Mouse (Mus musculus) hindbrain, embryonic 14.5 days (tissue): ENCODE measurements around the gene Slf2. TPM values are rescaled to one million over a fixed set of nuclear protein-coding genes. Genes with fewer than 3 reads are reported as not detected.

Experiments
- ATAC-seq: fragments of 200-750 bp; cut with Nextera tagmentation; 2 replicates; pipeline ENCODE4 v1.8.0; 2017; ENCODE audit warnings: moderate number of reproducible peaks, mild to moderate bottlenecking, moderate TSS enrichment, moderate library complexity; ENCODE audit not compliant: low FRiP score
- DNase-seq: peaks from one replicate; pipeline ENCODE4 v3.0.0-alpha.2; 2015; ENCODE audit warnings: low spot score
- H3K27ac ChIP-seq: fragments of 300-500 bp; sonication (generic); 2 replicates; pipeline ENCODE4 v1.5.1; 2014; ENCODE audit warnings: mild to moderate bottlenecking, moderate library complexity
- H3K27me3 ChIP-seq: fragments of 300-500 bp; sonication (generic); 2 replicates; pipeline ENCODE4 v1.6.1; 2014; ENCODE audit warnings: mild to moderate bottlenecking, low read length, mixed read lengths; ENCODE audit not compliant: control insufficient read depth, insufficient read depth
- H3K36me3 ChIP-seq: fragments of 300-500 bp; sonication (generic); replicated peaks from 2 replicates; pipeline ENCODE4 v1.6.1; 2014; ENCODE audit not compliant: control insufficient read depth, insufficient read depth
- H3K4me1 ChIP-seq: fragments of 300-500 bp; sonication (generic); replicated peaks from 2 replicates; pipeline ENCODE4 v1.6.1; 2014; ENCODE audit warnings: antibody characterized with exemption, low read length, mixed read lengths; ENCODE audit not compliant: control insufficient read depth, insufficient read depth
- H3K4me2 ChIP-seq: fragments of 300-500 bp; sonication (generic); replicated peaks from 2 replicates; pipeline ENCODE4 v1.6.1; 2014; ENCODE audit warnings: mild to moderate bottlenecking, moderate library complexity
- H3K4me3 ChIP-seq: fragments of 300-500 bp; sonication (generic); replicated peaks from 2 replicates; pipeline ENCODE4 v1.5.1; 2014; ENCODE audit warnings: mild to moderate bottlenecking, low read length
- H3K9ac ChIP-seq: fragments of 300-500 bp; sonication (generic); 2 replicates; pipeline ENCODE4 v1.6.1; 2014
- H3K9me3 ChIP-seq: fragments of 300-500 bp; sonication (generic); 2 replicates; pipeline ENCODE4 v1.6.1; 2016; ENCODE audit warnings: low read length; ENCODE audit not compliant: control insufficient read depth
- WGBS: fragments of 180-500 bp; shearing (Covaris S2); extraction: QIAGEN DNeasy Blood & Tissue Kit; methylation state at CpG from one replicate; pipeline ENCODE4 v1.1.7; 2014; 5-methylcytosine and 5-hydroxymethylcytosine counted together
- polyA plus RNA-seq: library from polyadenylated mRNA; unstranded; fragments of >200 nt; fragmentation: Nextera tagmentation; extraction: Ambion mirVana; gene quantifications from 2 replicates; pipeline ENCODE4 v1.2.1, GENCODE M21; 2014

The Slf2 gene
- polyA plus RNA-seq, 1 experiment from 2014 or later, result 34.8 TPM

DNA sequence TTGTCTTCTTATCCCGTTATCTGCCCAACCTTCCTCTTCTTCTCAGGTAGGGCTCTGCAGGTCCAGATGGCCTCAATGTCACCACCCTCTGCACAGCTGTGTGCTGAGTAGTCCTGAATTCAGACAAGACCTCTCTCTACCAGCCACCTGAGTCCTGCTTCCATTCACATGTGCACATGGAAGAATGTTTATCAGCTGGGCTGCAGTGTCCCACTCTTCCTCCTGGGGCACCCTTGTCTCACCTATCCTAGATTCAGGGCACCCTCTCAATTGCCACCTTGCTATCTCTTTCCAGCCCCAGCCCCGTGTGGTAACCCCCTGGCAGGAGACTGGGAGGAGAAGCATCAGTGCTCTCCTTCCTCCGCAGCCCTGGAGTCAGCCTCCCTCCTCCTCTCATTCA is 71.3 kb downstream of the Slf2 start:
- WGBS, result 63% methylated on average over 3 of the region's 3 CpGs
- Histone ChIP-seq H3K9me3 (no peaks in the 10 kb centered on the region), H3K4me2 (no peak overlapping the region), H3K4me3 (no peak overlapping the region), H3K27ac (no peak overlapping the region), H3K36me3 (peaks cover 76% of the 10 kb centered on the region), H3K9ac (no peak overlapping the region), H3K4me1 (peaks cover 15% of the 10 kb centered on the region), H3K27me3 (no peaks in the 10 kb centered on the region)
- DNase-seq (no peak), ATAC-seq (no peak)

DNA sequence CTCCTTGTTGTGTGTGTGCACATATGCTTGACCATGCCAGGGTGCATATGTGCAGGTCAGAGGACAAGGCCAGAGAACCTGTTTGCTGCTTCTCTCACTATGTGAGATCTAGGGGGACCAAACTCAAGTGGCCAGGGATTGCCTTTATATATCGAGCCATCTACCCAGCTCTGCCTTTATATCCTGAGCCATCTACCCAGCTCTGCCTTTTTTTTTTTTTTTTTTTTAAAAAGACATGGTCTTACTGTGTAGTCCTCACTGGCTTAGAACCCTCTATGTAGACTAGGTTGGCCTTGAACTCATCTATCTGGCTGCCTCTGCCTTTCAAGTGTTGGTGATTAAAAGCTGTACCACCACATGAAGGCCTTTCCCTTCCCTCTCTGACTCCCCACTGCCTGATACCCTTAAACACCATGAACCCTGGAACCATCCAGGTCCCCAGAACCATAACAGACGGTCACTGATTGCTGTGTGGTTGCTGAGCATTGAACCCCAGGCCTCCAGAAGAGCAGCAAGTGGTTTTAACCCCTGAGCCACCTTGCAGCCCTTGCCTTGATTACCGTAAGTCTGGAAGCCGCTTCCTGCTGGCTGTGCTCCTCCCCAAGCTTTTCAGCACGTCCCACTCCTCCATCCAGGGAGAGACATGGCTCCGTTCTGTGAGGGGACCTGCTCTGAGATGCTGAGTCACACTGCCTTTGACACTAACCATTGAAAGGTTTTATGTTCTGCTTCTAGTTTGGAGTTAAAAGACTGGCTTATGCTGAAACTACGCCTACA is 73.0 kb downstream of the Slf2 start:
- H3K27ac ChIP-seq, result no peak overlapping the region
- H3K9me3 ChIP-seq, result no peaks in the 10 kb centered on the region
- no peak overlapping the region for H3K9ac ChIP-seq
- DNase-seq (no peak), ATAC-seq (no peak)
- H3K4me1 ChIP-seq, result peaks cover 21% of the 10 kb centered on the region
- H3K27me3 ChIP-seq, result no peaks in the 10 kb centered on the region
- 87% methylated on average over 7 of the region's 7 CpGs for WGBS
- H3K4me2 ChIP-seq, result no peak overlapping the region
- no peak overlapping the region for H3K4me3 ChIP-seq
- H3K36me3 ChIP-seq, result peaks cover 60% of the 10 kb centered on the region

DNA sequence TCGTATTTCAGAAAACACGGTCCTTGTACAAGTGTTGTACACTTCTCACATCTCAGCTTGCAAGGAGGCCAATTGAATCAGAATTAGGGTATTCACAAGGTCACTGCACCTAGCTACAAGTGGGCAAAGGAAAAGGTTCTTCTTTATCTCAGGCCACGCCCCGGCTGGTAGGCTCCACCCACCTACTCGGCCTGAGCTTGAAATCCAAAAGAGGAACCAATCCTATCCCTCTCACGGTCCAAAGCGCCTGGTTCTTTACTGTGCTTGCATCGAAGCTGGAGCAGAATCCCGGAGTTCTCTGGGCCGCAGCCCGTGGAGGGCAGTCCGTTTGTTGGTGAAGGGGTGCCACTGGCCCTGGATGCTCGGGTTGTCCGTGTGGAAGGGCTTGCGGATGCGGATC is 74.5 kb downstream of the Slf2 start, which contains the start of gene Twnk:
TSS of gene Twnk (plus strand) at position 220 of the 400 bp plus-strand sequence.
- no peak for DNase-seq
- Histone ChIP-seq H3K9me3 (no peaks in the 10 kb centered on the region), H3K4me2 (peak within 1 kb of the TSS; percentile 96), H3K9ac (peak within 1 kb of the TSS; percentile 71), H3K36me3 (peaks cover 55% of the 10 kb centered on the region), H3K4me3 (peak within 1 kb of the TSS; percentile 80), H3K4me1 (peaks cover 21% of the 10 kb centered on the region), H3K27ac (peak within 1 kb of the TSS; percentile 58), H3K27me3 (no peaks in the 10 kb centered on the region)
- ATAC-seq, result no peak
- WGBS, result 12% methylated on average over 16 of the region's 16 CpGs

DNA sequence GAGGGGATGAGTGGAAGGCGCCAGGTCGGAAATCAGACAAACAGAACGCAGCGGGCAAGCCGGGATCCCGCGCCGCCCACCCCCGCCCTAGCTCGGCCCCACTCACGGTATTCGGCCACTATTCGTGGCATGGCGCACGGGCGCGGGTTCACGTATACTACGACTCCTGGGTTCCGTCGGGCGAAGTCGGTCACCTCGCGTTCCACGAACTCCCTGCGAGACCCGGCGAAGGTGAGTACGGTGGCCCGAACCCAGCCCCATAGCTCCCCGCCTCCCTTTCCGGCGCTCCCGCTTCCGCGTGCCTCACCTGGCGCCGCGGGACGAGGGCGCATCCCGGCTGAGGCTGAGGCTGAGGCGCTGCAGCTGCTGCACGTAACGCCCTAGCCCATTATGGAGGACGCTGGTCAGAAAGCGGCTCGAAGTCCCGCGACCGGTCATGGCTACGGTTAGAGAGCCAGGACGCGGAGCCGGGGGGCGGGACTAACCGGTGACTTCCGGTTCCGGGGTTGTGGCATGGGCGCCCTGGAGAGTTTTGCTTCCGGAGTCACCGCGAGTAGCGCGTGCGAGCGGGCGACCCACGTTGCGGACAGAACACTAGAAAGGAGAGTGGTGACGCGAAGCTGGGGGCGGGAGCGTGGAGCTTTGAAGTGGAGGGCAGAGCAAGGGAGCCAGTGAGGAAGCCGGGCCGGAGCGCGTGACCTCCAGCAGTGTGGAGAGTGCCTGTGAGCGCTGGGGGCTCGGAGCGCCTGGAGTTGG is 75.2 kb downstream of the Slf2 start, which contains the start of gene Mrpl43:
TSS of gene Mrpl43 (minus strand) at position 486 of the 756 bp plus-strand sequence.
- H3K36me3 ChIP-seq, result peaks cover 55% of the 10 kb centered on the region
- no peaks in the 10 kb centered on the region for H3K27me3 ChIP-seq
- H3K4me2 ChIP-seq, result peak within 1 kb of the TSS; percentile 96
- H3K27ac ChIP-seq, result peak within 1 kb of the TSS; percentile 58
- peaks cover 21% of the 10 kb centered on the region for H3K4me1 ChIP-seq
- peak within 1 kb of the TSS; percentile 80 for H3K4me3 ChIP-seq
- DNase-seq, result peak; percentile 93
- H3K9me3 ChIP-seq, result no peaks in the 10 kb centered on the region
- WGBS, result under 1% methylated on average over 81 of the region's 82 CpGs
- peak within 1 kb of the TSS; percentile 71 for H3K9ac ChIP-seq
- ATAC-seq, result peak; percentile 92

DNA sequence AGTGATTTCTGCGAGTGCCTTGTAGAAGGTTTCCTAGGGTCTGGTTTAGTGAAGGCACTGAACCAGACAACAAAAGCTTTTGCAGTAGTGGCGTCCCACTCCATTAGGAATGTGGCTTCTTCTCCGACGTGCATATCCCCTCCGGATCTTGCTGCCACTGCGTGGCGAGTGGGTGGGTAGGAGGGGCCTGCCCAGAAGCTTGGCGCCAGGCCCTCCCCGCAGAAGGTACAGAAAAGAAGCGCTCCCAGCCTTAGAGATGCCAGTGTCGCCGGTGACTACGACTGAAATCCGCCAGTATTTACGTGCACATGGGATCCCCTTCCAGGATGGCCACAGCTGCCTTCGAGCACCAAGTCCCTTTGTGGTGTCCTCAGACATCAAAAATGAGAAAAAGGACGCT is 76.1 kb downstream of the Slf2 start:
- H3K9ac ChIP-seq, result peak overlapping the region; percentile 71
- peak overlapping the region; percentile 80 for H3K4me3 ChIP-seq
- WGBS, result 44% methylated on average over 17 of the region's 17 CpGs
- peaks cover 21% of the 10 kb centered on the region for H3K4me1 ChIP-seq
- no peaks in the 10 kb centered on the region for H3K9me3 ChIP-seq
- ATAC-seq (no peak), DNase-seq (no peak)
- no peaks in the 10 kb centered on the region for H3K27me3 ChIP-seq
- H3K4me2 ChIP-seq, result peak overlapping the region; percentile 96
- H3K36me3 ChIP-seq, result peaks cover 54% of the 10 kb centered on the region
- H3K27ac ChIP-seq, result peak overlapping the region; percentile 58

DNA sequence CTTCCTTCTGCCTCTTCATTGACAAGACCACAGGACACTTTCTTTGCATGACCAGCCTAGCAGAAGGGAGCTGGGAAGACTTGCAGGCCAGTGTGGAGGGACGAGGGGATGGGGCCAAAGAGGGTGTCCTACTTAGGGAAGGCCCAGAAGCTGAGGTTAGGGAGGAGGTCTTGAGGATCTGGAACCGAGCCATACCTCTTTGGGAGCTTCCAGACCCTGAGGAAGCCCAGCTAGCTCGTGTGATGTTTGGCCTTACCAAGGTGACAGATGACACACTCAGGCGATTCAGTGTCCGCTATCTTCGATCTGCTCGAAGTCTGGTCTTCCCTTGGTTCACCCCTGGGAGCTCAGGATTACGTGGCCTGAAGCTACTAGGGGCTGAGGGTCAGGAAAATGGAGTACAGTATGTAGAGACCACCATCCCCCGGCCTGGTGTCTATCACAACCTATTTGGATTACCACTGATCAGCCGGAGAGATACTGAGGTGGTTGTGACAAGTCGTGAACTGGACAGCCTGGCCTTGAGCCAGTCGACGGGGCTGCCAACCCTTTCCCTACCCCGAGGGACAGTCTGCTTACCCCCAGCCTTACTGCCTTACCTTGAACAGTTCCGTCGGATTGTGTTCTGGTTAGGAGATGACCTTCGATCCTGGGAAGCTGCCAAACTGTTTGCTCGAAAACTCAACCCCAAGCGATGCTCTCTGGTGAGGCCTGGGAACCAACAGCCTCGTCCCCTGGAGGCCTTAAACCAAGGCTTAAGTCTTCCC is 76.7 kb downstream of the Slf2 start:
- peak overlapping the region; percentile 71 for H3K9ac ChIP-seq
- 93% methylated on average over 20 of the region's 20 CpGs for WGBS
- peaks cover 21% of the 10 kb centered on the region for H3K4me1 ChIP-seq
- H3K27me3 ChIP-seq, result no peaks in the 10 kb centered on the region
- H3K4me3 ChIP-seq, result peak overlapping the region; percentile 80; the same call in 1 of the 2 replicates
- peak overlapping the region; percentile 96 for H3K4me2 ChIP-seq
- no peak for ATAC-seq
- H3K9me3 ChIP-seq, result no peaks in the 10 kb centered on the region
- DNase-seq, result no peak
- peaks cover 48% of the 10 kb centered on the region for H3K36me3 ChIP-seq
- no peak overlapping the region for H3K27ac ChIP-seq

DNA sequence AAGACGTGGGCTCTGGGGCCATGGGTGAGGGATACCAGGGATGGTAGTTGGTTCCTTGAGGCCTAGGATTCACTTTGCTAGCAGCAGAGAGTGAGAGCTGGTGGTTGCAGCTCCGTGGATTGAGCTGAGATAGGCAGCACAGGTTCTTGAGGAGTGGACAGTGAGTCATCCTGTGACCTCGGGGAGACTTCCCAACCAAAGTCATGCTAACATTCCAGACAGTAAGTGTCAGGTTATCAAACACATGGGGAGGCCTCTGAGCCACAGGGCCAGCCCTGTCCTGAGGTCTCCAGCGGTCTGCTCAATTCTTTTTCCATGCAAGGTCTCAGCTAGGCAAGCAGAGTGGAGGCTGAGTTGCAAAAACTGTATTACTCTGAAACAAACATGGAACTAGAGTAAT is 79.7 kb downstream of the Slf2 start:
- H3K27me3 ChIP-seq, result no peaks in the 10 kb centered on the region
- no peak overlapping the region for H3K4me2 ChIP-seq
- H3K4me3 ChIP-seq, result no peak overlapping the region
- 95% methylated on average over 4 of the region's 4 CpGs for WGBS
- no peaks in the 10 kb centered on the region for H3K9me3 ChIP-seq
- no peak overlapping the region for H3K27ac ChIP-seq
- no peak for ATAC-seq
- peaks cover 20% of the 10 kb centered on the region for H3K4me1 ChIP-seq
- no peak for DNase-seq
- H3K9ac ChIP-seq, result no peak overlapping the region
- peaks cover 26% of the 10 kb centered on the region for H3K36me3 ChIP-seq

DNA sequence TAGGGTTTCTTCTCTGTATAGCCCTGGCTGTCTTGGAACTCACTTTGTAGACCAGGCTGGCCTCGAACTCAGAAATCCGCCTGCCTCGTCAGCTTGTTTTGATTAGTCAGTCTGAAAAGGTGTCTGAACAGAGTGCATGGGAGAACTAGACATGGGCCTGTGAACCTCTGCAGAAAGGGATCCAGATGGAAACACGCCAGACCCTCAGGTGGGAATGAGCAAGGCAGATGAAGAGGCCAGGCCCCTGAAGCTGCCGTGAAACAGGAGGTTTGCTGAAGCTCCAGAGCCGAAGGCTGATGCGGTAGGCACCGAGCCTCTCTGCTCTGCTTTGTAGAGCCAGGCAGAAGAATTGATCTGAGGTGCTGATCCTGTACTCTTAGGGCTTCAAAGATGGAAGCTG is 81.3 kb downstream of the Slf2 start:
- DNase-seq, result no peak
- no peaks in the 10 kb centered on the region for H3K27me3 ChIP-seq
- no peaks in the 10 kb centered on the region for H3K9me3 ChIP-seq
- no peak for ATAC-seq
- peak overlapping the region; percentile 80 for H3K27ac ChIP-seq
- peak overlapping the region; percentile 21 for H3K9ac ChIP-seq
- 86% methylated on average over 8 of the region's 8 CpGs for WGBS
- peaks cover 26% of the 10 kb centered on the region for H3K36me3 ChIP-seq
- H3K4me2 ChIP-seq, result no peak overlapping the region
- no peak overlapping the region for H3K4me3 ChIP-seq
- H3K4me1 ChIP-seq, result peaks cover 28% of the 10 kb centered on the region

DNA sequence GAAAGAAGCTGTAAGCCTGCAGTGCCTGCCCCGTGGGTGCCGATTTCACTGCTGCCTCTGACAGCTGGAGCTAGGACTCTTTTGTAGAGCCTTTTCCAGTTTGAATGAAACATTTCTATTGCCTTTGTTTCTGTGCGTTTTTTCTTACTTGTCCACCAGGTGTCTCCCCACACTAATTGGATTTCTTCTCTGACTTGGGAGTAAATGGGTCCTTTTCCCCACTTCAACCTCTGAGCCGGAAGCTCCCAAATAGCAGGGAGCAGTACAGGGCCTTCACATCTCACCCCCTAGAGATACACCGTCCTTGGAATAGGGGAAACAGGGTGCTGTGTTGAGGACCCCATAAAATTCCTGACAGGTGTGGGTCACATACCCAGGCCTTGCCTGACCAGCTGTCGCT is 81.7 kb downstream of the Slf2 start:
- DNase-seq (peak; percentile 72), ATAC-seq (no peak)
- Histone ChIP-seq H3K4me3 (no peak overlapping the region), H3K27me3 (no peaks in the 10 kb centered on the region), H3K4me1 (peaks cover 24% of the 10 kb centered on the region), H3K9ac (peak overlapping the region; percentile 21), H3K4me2 (no peak overlapping the region), H3K27ac (peak overlapping the region; percentile 80), H3K36me3 (peaks cover 26% of the 10 kb centered on the region), H3K9me3 (no peaks in the 10 kb centered on the region)
- WGBS, result 29% methylated on average over 6 of the region's 6 CpGs
